Mouse (Mus musculus): ENCODE measurements around the gene Sgpp1. TPM values are rescaled to one million over a fixed set of nuclear protein-coding genes. Genes with fewer than 3 reads are reported as not detected.

The Sgpp1 gene
- polyA plus RNA-seq, 1 experiment, result 26.0 TPM

DNA sequence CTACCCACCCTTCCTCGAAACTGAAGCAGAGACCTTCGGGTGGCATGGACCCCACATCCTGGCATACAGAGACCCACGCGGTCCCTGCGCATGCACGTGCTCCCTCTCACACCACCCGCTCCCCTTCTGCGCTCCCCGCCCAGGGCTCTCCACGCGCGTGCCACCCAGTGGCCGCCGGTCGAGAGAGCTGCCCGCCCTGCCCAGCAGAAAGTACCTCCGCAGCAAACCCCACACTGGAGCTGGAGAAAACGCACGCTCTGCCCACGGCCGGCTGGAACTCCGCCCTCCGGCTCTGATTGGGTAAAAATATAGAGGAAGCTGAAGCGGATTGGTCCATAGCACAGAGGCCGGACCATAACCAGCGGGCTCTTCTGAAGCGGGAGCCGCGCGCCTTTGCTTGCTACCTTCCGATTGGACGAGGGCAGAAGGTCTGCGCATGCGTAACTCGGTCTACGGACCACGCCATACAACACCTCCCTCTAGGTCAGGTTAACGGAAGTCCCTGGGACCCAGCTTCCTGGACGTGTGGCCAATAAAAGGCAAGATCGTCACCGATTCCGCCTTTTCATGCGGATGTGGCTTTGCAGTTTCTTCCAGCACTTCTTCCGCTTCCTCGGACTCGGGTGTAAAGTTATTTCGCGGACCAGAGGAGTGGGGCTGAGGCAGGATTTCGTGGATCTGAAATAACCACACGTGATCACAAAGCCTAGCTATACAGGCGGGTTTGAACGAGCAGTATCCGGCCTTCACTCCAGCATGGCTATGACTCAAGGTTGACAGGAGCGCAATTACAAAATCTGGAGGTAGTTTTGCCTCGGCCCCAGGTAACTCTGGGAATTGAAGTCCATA lies 66.0 kb downstream of the Sgpp1 start, which contains the start of gene Wdr89:
Gene Wdr89, minus strand, starts transcription at position 280 of the 849 bp plus-strand sequence.
- WGBS, result under 1% methylated on average over 55 of the region's 55 CpGs
- Histone ChIP-seq H3K27ac (ENCODE audit: insufficient read depth, low read length) (peak within 1 kb of the TSS; percentile 94), H3K4me3 (ENCODE audit: extremely low read depth, insufficient read depth, insufficient read length) (peak within 1 kb of the TSS; percentile 80), H3K36me3 (ENCODE audit: control insufficient read depth, insufficient read depth, low read length) (no peaks in the 10 kb centered on the region), H3K27me3 (ENCODE audit: control insufficient read depth, insufficient read depth, low read length) (no peaks in the 10 kb centered on the region), H3K4me1 (ENCODE audit: control insufficient read depth, insufficient read depth, insufficient read length) (peaks cover 8% of the 10 kb centered on the region)
- peak; percentile 98 to 100 for DNase-seq (ENCODE audit: low read depth in 1 of 2, low spot score in 2 of 2)
- TF ChIP-seq POLR2A (IDR thresholded peaks at IDR 0.05; ENCODE audit: low read depth, low read length) (peak; percentile 81), CTCF (IDR thresholded peaks at IDR 0.05; ENCODE audit: extremely low read depth, insufficient read depth, insufficient read length, insufficient replicate concordance) (0 out of 2 replicates have a peak, but pooled peaks have one; percentile 2)

DNA sequence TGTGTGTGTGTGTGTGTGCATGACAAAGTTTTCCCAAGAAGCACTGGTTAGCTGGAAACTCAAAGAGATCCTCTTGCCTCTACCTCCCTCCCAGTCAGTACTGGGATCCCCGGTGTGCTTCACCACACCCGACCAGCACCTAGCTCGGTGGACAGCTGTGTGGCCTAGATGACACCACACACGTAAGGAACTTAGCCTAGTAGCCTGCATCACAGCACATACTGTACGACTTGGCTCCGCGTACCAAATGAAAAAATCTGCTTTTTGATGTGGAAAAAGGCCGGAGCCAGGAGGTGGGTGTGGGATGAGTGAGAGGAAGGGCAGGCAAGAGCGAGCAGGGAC lies 66.6 kb downstream of the Sgpp1 start:
- Histone ChIP-seq H3K4me3 (ENCODE audit: extremely low read depth, insufficient read depth, insufficient read length) (peak overlapping the region; percentile 80), H3K4me1 (ENCODE audit: control insufficient read depth, insufficient read depth, insufficient read length) (peaks cover 8% of the 10 kb centered on the region; the same call in 1 of the 2 replicates), H3K36me3 (ENCODE audit: control insufficient read depth, insufficient read depth, low read length) (no peaks in the 10 kb centered on the region), H3K27ac (ENCODE audit: insufficient read depth, low read length) (peak overlapping the region; percentile 79), H3K27me3 (ENCODE audit: control insufficient read depth, insufficient read depth, low read length) (no peaks in the 10 kb centered on the region)
- WGBS, result under 1% methylated on average over 9 of the region's 9 CpGs
- DNase-seq (ENCODE audit: low read depth in 1 of 2, low spot score in 2 of 2), result no peak
- TF ChIP-seq POLR2A (IDR thresholded peaks at IDR 0.05; ENCODE audit: low read depth, low read length), result no peak
- no peak for TF ChIP-seq CTCF (IDR thresholded peaks at IDR 0.05; ENCODE audit: extremely low read depth, insufficient read depth, insufficient read length, insufficient replicate concordance)

DNA sequence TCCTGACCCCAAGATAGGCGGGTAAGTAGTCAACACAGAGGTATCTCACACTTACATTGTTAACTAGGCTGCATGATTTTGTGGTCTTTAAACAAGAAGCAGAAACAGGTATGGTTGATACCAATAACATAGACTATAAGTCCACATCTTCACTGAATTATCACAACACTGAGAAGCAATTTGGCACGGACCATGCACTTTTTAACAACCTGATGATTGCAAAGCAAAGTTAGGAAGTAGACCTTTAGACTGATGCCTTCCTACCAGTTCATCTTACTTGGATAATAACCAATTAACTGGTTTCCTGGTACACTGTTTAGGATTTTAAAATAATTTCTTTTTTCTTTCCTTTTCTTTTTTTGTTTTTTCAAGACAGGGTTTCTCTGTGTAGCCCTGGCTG lies 67.3 kb downstream of the Sgpp1 start:
- H3K36me3 ChIP-seq (ENCODE audit: control insufficient read depth, insufficient read depth, low read length), result no peaks in the 10 kb centered on the region
- DNase-seq (ENCODE audit: low read depth in 1 of 2, low spot score in 2 of 2), result no peak
- no peak overlapping the region for H3K27ac ChIP-seq (ENCODE audit: insufficient read depth, low read length)
- H3K4me3 ChIP-seq (ENCODE audit: extremely low read depth, insufficient read depth, insufficient read length), result no peak overlapping the region
- 83% methylated on average over 2 of the region's 2 CpGs for WGBS
- H3K4me1 ChIP-seq (ENCODE audit: control insufficient read depth, insufficient read depth, insufficient read length), result peaks cover 8% of the 10 kb centered on the region; the same call in 1 of the 2 replicates
- TF ChIP-seq CTCF (IDR thresholded peaks at IDR 0.05; ENCODE audit: extremely low read depth, insufficient read depth, insufficient read length, insufficient replicate concordance), result no peak
- TF ChIP-seq POLR2A (IDR thresholded peaks at IDR 0.05; ENCODE audit: low read depth, low read length), result no peak
- H3K27me3 ChIP-seq (ENCODE audit: control insufficient read depth, insufficient read depth, low read length), result no peaks in the 10 kb centered on the region

DNA sequence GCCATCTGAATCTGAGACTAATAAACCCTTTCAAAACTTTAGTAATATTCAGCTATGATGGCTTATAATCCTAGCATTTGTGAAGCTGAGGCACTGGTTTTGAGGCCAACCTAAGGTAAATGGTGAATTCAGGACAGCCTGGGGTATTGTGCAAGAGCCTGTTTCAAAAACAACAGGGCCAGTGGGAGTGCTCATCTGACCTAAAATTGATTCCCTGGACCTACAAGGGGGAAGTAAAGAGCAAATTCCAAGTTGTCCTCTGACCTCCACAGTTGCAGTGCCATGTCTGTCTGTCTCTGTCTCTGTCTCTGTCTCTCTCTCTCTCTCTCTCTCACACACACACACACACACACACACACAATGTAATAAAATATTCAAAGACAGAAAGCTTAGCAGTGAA lies 68.6 kb downstream of the Sgpp1 start:
- no peak for DNase-seq (ENCODE audit: low read depth in 1 of 2, low spot score in 2 of 2)
- Histone ChIP-seq H3K36me3 (ENCODE audit: control insufficient read depth, insufficient read depth, low read length) (no peaks in the 10 kb centered on the region), H3K4me3 (ENCODE audit: extremely low read depth, insufficient read depth, insufficient read length) (no peak overlapping the region), H3K27me3 (ENCODE audit: control insufficient read depth, insufficient read depth, low read length) (no peaks in the 10 kb centered on the region), H3K27ac (ENCODE audit: insufficient read depth, low read length) (no peak overlapping the region), H3K4me1 (ENCODE audit: control insufficient read depth, insufficient read depth, insufficient read length) (peaks cover 8% of the 10 kb centered on the region; the same call in 1 of the 2 replicates)
- TF ChIP-seq POLR2A (IDR thresholded peaks at IDR 0.05; ENCODE audit: low read depth, low read length), result no peak
- no peak for TF ChIP-seq CTCF (IDR thresholded peaks at IDR 0.05; ENCODE audit: extremely low read depth, insufficient read depth, insufficient read length, insufficient replicate concordance)

DNA sequence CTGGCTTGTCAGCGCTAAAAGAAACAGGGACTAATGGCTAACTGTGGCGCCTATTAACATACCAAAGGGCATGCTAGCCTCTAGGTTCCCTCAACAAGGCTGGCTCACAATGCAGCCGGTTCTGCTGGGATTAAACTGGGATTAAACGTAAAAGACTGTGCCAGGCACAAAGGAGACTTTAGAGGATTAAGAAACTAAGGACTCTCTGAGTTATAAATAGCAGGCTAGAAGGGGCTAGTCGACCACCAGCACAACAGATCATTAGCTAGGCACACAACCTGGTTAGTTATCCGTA lies 71.1 kb downstream of the Sgpp1 start:
- H3K36me3 ChIP-seq (ENCODE audit: control insufficient read depth, insufficient read depth, low read length), result no peaks in the 10 kb centered on the region
- DNase-seq (ENCODE audit: low read depth in 1 of 2, low spot score in 2 of 2), result no peak
- H3K27ac ChIP-seq (ENCODE audit: insufficient read depth, low read length), result no peak overlapping the region
- 85% methylated on average over 6 of the region's 6 CpGs for WGBS
- H3K4me1 ChIP-seq (ENCODE audit: control insufficient read depth, insufficient read depth, insufficient read length), result peaks cover 2% of the 10 kb centered on the region; the same call in 1 of the 2 replicates
- H3K27me3 ChIP-seq (ENCODE audit: control insufficient read depth, insufficient read depth, low read length), result no peaks in the 10 kb centered on the region
- H3K4me3 ChIP-seq (ENCODE audit: extremely low read depth, insufficient read depth, insufficient read length), result no peak overlapping the region
- no peak for TF ChIP-seq CTCF (IDR thresholded peaks at IDR 0.05; ENCODE audit: extremely low read depth, insufficient read depth, insufficient read length, insufficient replicate concordance)
- no peak for TF ChIP-seq POLR2A (IDR thresholded peaks at IDR 0.05; ENCODE audit: low read depth, low read length)

Other genes with a start within 250 kb of the Sgpp1 start
- gene Ppp2r5e, start 139.5 kb downstream of the Sgpp1 start, polyA plus RNA-seq (2012; rRNA removed), result 10.5 and 14.6 TPM in 2 replicates
- gene Wdr89, start 66.2 kb downstream of the Sgpp1 start, polyA plus RNA-seq (2012; rRNA removed), result 3.0 and 4.0 TPM in 2 replicates
- gene Syne2, start 82.4 kb upstream of the Sgpp1 start, polyA plus RNA-seq (2012; rRNA removed), result 14.3 and 14.7 TPM in 2 replicates

Measured in spleen, adult 2 months (tissue).